Mouse (Mus musculus): ENCODE results near the gene Vps26c. TPM values are rescaled to one million over a fixed set of nuclear protein-coding genes. Genes with fewer than 3 reads are reported as not detected.

The Vps26c gene
- polyA plus RNA-seq, 1 experiment from 2014 or later = 60.0 TPM

- 86% methylated on average over 11 of the region's 11 CpGs for WGBS
- H3K9me3 ChIP-seq = no peaks in the 10 kb centered on the region
- DNase-seq (ENCODE audit: low spot score) = no peak
- no peaks in the 10 kb centered on the region for H3K36me3 ChIP-seq
- no peaks in the 10 kb centered on the region for H3K27me3 ChIP-seq (ENCODE audit: insufficient read depth, poor library complexity, severe bottlenecking)
- no peak overlapping the region for H3K27ac ChIP-seq
- H3K4me3 ChIP-seq = no peak overlapping the region
- H3K4me1 ChIP-seq = peaks cover 8% of the 10 kb centered on the region
Observed at GRCm38 (mm10) chr16:94566834-94567585, 40.4 kb upstream of the Vps26c start.

DNA sequence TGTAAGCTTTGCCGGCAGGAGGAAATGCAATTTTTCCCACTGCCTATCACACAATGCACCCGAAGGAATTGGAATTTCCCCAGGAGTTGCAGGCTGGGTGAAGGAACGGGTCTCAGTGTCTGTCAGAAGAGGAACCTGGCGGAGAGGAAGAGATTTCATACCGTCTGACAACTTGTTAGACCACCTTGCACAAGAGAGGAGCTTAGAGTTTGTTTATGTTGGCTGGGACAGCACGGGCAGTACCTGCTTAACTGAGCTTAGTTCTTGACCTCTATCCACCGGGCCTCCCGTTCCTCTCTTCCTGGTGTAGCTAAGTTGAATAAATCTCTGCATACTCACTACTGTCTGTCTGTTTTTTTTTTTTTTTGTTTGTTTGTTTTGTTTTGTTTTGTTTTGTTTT, 39.5 kb upstream of the Vps26c start:
- WGBS = 56% methylated on average over 8 of the region's 8 CpGs

GRCm38 (mm10) chr16:94560618-94561017, 34.0 kb upstream of the Vps26c start:
- DNase-seq (ENCODE audit: low spot score) = no peak
- H3K27ac ChIP-seq = peak overlapping the region; percentile 75
- no peak overlapping the region for H3K4me3 ChIP-seq
- WGBS = 43% methylated on average over 5 of the region's 5 CpGs
- no peaks in the 10 kb centered on the region for H3K27me3 ChIP-seq (ENCODE audit: insufficient read depth, poor library complexity, severe bottlenecking)
- H3K4me1 ChIP-seq = peaks cover 26% of the 10 kb centered on the region
- no peaks in the 10 kb centered on the region for H3K9me3 ChIP-seq
- H3K36me3 ChIP-seq = no peaks in the 10 kb centered on the region

More for the DNA sequence above, 39.5 kb upstream of the Vps26c start:
- Histone ChIP-seq H3K4me1 (peaks cover 6% of the 10 kb centered on the region; the same call in 1 of the 2 replicates), H3K27me3 (ENCODE audit: insufficient read depth, poor library complexity, severe bottlenecking) (no peaks in the 10 kb centered on the region), H3K27ac (no peak overlapping the region), H3K9me3 (no peaks in the 10 kb centered on the region), H3K36me3 (no peaks in the 10 kb centered on the region), H3K4me3 (no peak overlapping the region)
- DNase-seq (ENCODE audit: low spot score) = no peak

- H3K27ac ChIP-seq = peak overlapping the region; percentile 75
- H3K27me3 ChIP-seq (ENCODE audit: insufficient read depth, poor library complexity, severe bottlenecking) = no peaks in the 10 kb centered on the region
- H3K4me1 ChIP-seq = peaks cover 26% of the 10 kb centered on the region
- WGBS = 56% methylated on average over 7 of the region's 7 CpGs
- no peaks in the 10 kb centered on the region for H3K36me3 ChIP-seq
- peak overlapping the region; percentile 28; the same call in 1 of the 2 replicates for H3K4me3 ChIP-seq
- no peak for DNase-seq (ENCODE audit: low spot score)
- H3K9me3 ChIP-seq = no peaks in the 10 kb centered on the region
Observed at GRCm38 (mm10) chr16:94559782-94560181, 33.2 kb upstream of the Vps26c start.

DNA sequence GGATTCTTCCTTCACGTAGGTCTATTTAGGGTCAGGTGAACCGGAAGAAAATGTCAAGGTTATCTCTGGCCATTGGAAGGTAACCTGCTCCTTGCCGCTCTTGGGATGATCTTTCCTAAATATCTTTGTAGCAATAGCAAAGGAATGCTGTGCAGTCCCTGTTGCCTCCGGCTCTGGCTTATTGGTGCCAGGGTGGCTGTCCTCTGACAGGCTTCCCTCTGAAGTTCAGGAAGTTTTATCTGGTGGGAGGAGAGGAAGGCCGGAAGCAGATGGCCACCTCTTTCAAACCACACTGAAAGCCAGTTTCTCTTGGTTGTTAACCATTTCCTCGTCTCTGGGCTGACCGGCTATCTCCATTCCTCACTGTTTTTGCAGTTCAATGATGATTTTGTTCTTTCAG, 32.7 kb upstream of the Vps26c start:
- Histone ChIP-seq H3K9me3 (no peaks in the 10 kb centered on the region), H3K36me3 (no peaks in the 10 kb centered on the region), H3K27me3 (ENCODE audit: insufficient read depth, poor library complexity, severe bottlenecking) (no peaks in the 10 kb centered on the region), H3K4me3 (peak overlapping the region; percentile 28; the same call in 1 of the 2 replicates), H3K4me1 (peaks cover 26% of the 10 kb centered on the region), H3K27ac (peak overlapping the region; percentile 75)
- peak; percentile 78 for DNase-seq (ENCODE audit: low spot score)
- 29% methylated on average over 7 of the region's 7 CpGs for WGBS

DNA sequence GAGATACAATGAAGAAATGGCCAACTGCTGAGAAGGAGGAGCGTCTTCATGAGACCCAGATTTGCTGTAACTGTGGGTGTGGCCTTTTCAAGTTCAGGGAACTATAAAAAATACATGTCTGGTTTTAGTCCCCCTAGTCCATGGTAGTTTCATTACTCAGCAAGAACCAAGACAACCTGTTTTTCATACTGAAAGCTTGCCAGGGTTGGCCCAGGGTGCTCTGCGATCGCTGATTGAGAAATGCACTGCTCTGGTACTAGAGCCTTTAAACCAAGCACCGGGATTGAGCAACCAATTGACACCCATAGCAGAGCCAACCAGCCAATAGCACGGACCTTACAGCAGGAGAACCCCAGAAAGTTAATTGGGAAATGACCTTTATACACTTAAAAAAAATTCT, 29.6 kb upstream of the Vps26c start:
- 85% methylated on average over 5 of the region's 5 CpGs for WGBS
- peaks cover 27% of the 10 kb centered on the region for H3K4me1 ChIP-seq
- DNase-seq (ENCODE audit: low spot score) = no peak
- no peaks in the 10 kb centered on the region for H3K36me3 ChIP-seq
- H3K4me3 ChIP-seq = no peak overlapping the region
- no peaks in the 10 kb centered on the region for H3K27me3 ChIP-seq (ENCODE audit: insufficient read depth, poor library complexity, severe bottlenecking)
- H3K9me3 ChIP-seq = no peaks in the 10 kb centered on the region
- no peak overlapping the region for H3K27ac ChIP-seq

- Histone ChIP-seq H3K36me3 (no peaks in the 10 kb centered on the region), H3K9me3 (no peaks in the 10 kb centered on the region), H3K4me1 (peaks cover 23% of the 10 kb centered on the region), H3K27me3 (ENCODE audit: insufficient read depth, poor library complexity, severe bottlenecking) (no peaks in the 10 kb centered on the region), H3K4me3 (no peak overlapping the region), H3K27ac (no peak overlapping the region)
- 81% methylated on average over 7 of the region's 7 CpGs for WGBS
- DNase-seq (ENCODE audit: low spot score) = no peak
Observed at GRCm38 (mm10) chr16:94555346-94555745, 28.7 kb upstream of the Vps26c start.

DNA sequence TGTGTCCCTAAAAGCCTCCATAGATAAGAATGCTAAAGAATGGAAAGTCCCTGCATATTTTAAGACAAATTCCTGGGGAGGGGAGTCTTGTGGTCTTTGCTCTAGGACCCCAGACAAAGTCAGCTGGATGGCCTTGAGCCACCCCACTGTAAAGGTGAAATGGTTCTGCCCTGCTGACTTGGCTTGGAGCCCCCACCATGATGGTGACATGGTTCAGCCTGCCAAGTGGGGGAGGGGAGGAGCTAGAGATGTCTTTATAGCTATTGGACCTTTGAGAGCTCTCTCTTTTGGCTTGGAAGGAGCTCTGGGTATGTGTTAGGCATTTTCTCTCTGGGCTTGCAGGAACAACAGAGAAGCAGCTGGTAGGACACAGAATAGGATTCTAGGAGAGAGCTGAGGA, 25.3 kb upstream of the Vps26c start:
- peaks cover 4% of the 10 kb centered on the region; the same call in 1 of the 2 replicates for H3K4me1 ChIP-seq
- no peaks in the 10 kb centered on the region for H3K9me3 ChIP-seq
- no peak for DNase-seq (ENCODE audit: low spot score)
- no peak overlapping the region for H3K27ac ChIP-seq
- H3K4me3 ChIP-seq = no peak overlapping the region
- H3K27me3 ChIP-seq (ENCODE audit: insufficient read depth, poor library complexity, severe bottlenecking) = no peaks in the 10 kb centered on the region
- no peaks in the 10 kb centered on the region for H3K36me3 ChIP-seq

DNA sequence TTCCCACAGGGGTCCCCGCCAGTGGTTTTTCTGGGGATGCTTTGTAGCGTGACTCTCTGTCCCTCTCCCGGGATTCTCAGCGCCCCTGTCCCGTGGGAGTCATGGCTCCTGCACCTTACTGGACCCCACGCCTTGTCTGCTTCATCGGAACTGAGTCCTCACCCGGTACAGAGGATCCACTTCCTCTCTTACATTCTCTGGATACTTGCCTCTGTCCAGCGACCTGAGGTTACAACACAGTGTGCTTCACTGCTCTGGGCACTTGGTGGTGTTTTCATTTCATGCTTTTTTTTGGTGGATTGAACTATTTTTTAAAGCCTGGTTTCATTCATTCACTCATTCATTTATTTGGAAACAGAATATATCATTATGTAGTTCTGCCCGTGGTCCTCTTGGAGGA, 23.2 kb upstream of the Vps26c start:
- WGBS = 61% methylated on average over 10 of the region's 10 CpGs
- DNase-seq (ENCODE audit: low spot score) = no peak
- no peaks in the 10 kb centered on the region for H3K27me3 ChIP-seq (ENCODE audit: insufficient read depth, poor library complexity, severe bottlenecking)
- H3K4me3 ChIP-seq = no peak overlapping the region
- no peaks in the 10 kb centered on the region for H3K36me3 ChIP-seq
- H3K27ac ChIP-seq = no peak overlapping the region
- no peaks in the 10 kb centered on the region for H3K9me3 ChIP-seq
- H3K4me1 ChIP-seq = peaks cover 11% of the 10 kb centered on the region

DNA sequence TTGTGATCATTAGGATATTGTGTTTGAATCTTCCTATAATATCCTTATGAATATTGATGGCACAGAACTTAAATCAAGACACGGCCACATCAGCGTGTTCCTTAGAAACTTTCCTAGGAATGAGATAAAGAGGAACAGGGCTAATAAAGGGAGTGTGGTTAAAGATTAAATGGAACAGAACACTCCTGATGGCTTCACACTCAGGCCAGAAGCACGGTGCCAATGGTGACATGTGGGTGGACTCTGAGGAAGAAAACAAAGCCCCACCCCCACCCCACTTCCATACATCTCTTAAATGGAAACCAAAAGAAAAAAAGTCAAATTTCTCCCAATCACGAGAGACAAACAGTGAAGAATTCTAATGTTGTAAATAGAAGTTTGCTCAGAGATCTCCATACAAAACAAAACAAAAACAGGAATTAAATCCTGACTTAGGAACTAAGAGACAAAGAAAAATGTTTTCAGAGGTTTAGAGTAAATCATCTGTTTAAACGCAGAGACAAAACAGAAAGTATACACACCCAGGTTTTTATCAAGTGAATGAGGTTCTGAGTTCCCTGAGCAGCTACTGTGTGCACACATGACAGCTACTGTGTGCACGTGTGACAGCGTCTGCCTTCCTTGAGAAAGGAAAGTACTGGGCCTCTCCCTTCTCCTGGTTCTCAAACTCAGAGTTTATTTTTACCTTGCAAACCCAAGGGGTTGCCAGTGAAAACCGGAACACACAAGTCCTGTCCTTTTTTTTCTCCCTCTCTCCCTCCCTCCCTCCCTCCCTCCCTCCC, 19.3 kb upstream of the Vps26c start:
- Histone ChIP-seq H3K36me3 (no peaks in the 10 kb centered on the region), H3K4me1 (peaks cover 13% of the 10 kb centered on the region), H3K27ac (0 out of 2 replicates have a peak overlapping the region, but pooled peaks have one; percentile 36), H3K27me3 (ENCODE audit: insufficient read depth, poor library complexity, severe bottlenecking) (no peaks in the 10 kb centered on the region), H3K9me3 (no peaks in the 10 kb centered on the region), H3K4me3 (no peak overlapping the region)
- no peak for DNase-seq (ENCODE audit: low spot score)
- 50% methylated on average over 8 of the region's 8 CpGs for WGBS

DNA sequence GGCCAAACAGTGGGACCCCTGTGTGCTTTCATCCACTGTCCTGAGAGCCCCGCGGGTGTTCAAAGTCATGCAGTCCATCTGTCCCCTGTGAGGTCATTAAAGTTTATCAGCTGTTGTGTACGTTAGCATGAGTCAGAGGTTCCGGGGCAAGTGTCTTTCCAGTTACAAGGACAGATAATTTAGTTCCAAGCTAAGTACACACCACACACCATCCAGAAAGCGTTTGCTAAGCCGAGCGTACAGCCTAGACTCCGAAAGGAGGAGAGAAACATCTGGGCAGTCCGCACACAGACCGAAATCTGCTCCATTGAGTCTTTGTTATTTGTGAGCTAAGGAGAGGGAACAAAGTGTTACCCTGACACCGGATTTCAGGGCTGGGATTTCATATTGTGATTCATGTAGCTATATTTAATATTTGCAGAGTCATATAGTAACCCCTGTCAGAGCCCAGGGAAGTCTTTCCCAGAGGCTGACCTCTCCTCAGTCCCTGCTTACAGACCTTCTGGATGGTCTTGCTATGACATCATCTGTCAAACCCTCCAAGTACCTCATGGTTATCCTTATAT, 18.0 kb upstream of the Vps26c start:
- Histone ChIP-seq H3K9me3 (no peaks in the 10 kb centered on the region), H3K27ac (peak overlapping the region; percentile 63), H3K4me3 (no peak overlapping the region), H3K27me3 (ENCODE audit: insufficient read depth, poor library complexity, severe bottlenecking) (no peaks in the 10 kb centered on the region), H3K4me1 (peaks cover 13% of the 10 kb centered on the region), H3K36me3 (no peaks in the 10 kb centered on the region)
- no peak for DNase-seq (ENCODE audit: low spot score)
- WGBS = 41% methylated on average over 11 of the region's 11 CpGs

DNA sequence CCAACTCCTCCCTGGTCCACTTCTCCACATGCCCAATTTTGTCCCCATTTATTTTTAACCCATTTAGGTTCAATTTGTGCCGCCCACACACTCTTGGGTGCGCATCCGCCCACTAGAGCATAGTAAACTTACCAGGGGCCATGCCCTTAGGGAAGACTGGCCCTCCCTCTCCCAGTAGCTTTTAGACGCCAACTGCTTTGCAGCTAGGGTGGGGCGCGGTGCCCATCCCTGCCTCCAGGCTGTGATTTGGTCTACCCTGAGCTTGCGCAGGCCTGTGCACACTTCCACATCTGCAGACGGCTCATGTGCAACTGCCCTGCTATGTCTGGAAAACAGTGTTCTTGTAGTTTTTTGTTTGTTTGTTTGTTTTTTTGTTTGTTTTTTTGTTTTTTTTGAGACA, 16.3 kb upstream of the Vps26c start:
- DNase-seq (ENCODE audit: low spot score) = no peak
- H3K4me1 ChIP-seq = peaks cover 13% of the 10 kb centered on the region
- no peak overlapping the region for H3K4me3 ChIP-seq
- WGBS = 85% methylated on average over 8 of the region's 8 CpGs
- H3K27ac ChIP-seq = no peak overlapping the region
- no peaks in the 10 kb centered on the region for H3K27me3 ChIP-seq (ENCODE audit: insufficient read depth, poor library complexity, severe bottlenecking)
- no peaks in the 10 kb centered on the region for H3K9me3 ChIP-seq
- no peaks in the 10 kb centered on the region for H3K36me3 ChIP-seq

GRCm38 (mm10) chr16:94540140-94540539, 13.5 kb upstream of the Vps26c start:
- 92% methylated on average over 9 of the region's 9 CpGs for WGBS
- no peaks in the 10 kb centered on the region for H3K9me3 ChIP-seq
- no peaks in the 10 kb centered on the region for H3K36me3 ChIP-seq
- H3K27me3 ChIP-seq (ENCODE audit: insufficient read depth, poor library complexity, severe bottlenecking) = no peaks in the 10 kb centered on the region
- no peak for DNase-seq (ENCODE audit: low spot score)
- no peak overlapping the region for H3K27ac ChIP-seq
- peaks cover 20% of the 10 kb centered on the region for H3K4me1 ChIP-seq
- H3K4me3 ChIP-seq = no peak overlapping the region

Measured in heart, embryonic 10.5 days (tissue).